Mouse (Mus musculus): ENCODE measurements at regions not wholly inside any gene's neighbourhood (a gene's known extent, or its start where the extent isn't known, plus 50 kb on each side); places are given as distances from the start of the nearest gene placed in this dataset.

DNA sequence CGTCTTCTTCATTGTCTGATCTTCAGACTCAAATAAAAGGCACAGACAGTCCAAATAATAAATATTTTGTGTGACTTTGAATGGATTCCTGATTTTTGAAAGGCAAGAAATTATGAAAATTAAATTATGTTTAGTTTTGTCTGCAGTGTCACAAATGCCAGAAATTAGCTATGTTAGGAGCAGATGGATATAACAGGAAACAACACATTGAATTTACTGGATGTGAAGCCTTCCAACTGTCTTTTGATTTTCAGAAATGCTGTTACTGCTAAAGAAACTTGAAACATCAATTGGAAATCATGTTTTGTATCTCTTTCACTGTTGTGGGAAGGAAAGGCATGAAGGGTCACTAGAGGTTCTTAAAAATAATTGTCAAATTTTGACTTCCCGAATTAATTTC, 518.8 kb downstream of the Adcyap1 start:
- no peaks in the 10 kb centered on the region for H3K27me3 ChIP-seq (replicated peaks)
- no peaks in the 10 kb centered on the region for H3K79me2 ChIP-seq (replicated peaks; ENCODE audit: control insufficient read depth, extremely low read depth, insufficient read depth, poor library complexity, severe bottlenecking)
- no peaks in the 10 kb centered on the region for H3K36me3 ChIP-seq (replicated peaks in 1 of 2; ENCODE audit: control insufficient read depth in 1 of 2, insufficient read depth in 1 of 2, low read length in 1 of 2)
- H3K9ac ChIP-seq (ENCODE audit: insufficient read depth, low read depth): no peak overlapping the region
- H3K4me1 ChIP-seq (ENCODE audit: control insufficient read depth in 1 of 2, insufficient read depth in 2 of 2): no peaks in the 10 kb centered on the region
- no peak overlapping the region for H3K27ac ChIP-seq (ENCODE audit: insufficient read depth, low read depth)
- dilution Hi-C loops (cut with MboI; ENCODE audit: extremely low pct_ligation_motif_present, extremely low pct_unique_long_range_greater_than_20kb, low sequenced_read_pairs): no loop called here
- in situ Hi-C loops (cut with MboI; ENCODE audit: low pct_ligation_motif_present, low pct_unique_long_range_greater_than_20kb, low sequenced_read_pairs): no loop called here
- no peak overlapping the region for H3K4me2 ChIP-seq (ENCODE audit: insufficient read depth, low read depth, poor library complexity, severe bottlenecking)
- H3K4me3 ChIP-seq (replicated peaks in 1 of 3; ENCODE audit: low read depth in 2 of 3, low read length in 2 of 3, poor library complexity in 1 of 3): no peak overlapping the region
- H3K9me3 ChIP-seq (replicated peaks; ENCODE audit: low read length): peaks cover 9% of the 10 kb centered on the region
- DNase-seq (ENCODE audit: extremely low read depth): no peak
- TF ChIP-seq JUND (conservative IDR thresholded peaks at IDR 0.05; ENCODE audit: low read depth, low read length): no peak
- no peak for TF ChIP-seq E2F4 (IDR thresholded peaks at IDR 0.05; ENCODE audit: insufficient replicate concordance, low read depth, low read length)
- TF ChIP-seq SMC3 (IDR thresholded peaks at IDR 0.05; ENCODE audit: low read depth, low read length): no peak

DNA sequence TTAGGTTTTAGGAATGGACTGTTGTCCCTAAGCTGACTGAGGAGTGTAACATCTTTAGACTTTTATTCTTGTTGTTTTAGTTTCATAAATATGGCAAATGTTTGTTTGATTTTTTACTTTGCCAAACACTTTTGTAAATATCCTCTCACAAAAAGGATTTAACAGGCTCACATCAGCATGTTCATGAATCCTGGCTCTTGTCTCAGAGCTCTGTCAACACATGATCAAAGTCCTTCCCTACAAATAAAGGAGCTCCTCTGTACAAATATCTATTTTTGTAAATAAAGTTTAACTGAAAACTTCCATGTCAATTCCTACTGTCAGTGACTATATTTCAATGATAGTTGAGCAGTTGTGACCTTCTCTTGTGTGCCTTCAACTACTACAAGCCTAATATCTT, 542.5 kb downstream of the Adcyap1 start:
- no peak for DNase-seq (ENCODE audit: extremely low read depth)
- dilution Hi-C loops (cut with MboI; ENCODE audit: extremely low pct_ligation_motif_present, extremely low pct_unique_long_range_greater_than_20kb, low sequenced_read_pairs): no loop called here
- Histone ChIP-seq H3K79me2 (replicated peaks; ENCODE audit: control insufficient read depth, extremely low read depth, insufficient read depth, poor library complexity, severe bottlenecking) (no peaks in the 10 kb centered on the region), H3K36me3 (replicated peaks in 1 of 2; ENCODE audit: control insufficient read depth in 1 of 2, insufficient read depth in 1 of 2, low read length in 1 of 2) (no peaks in the 10 kb centered on the region), H3K9ac (ENCODE audit: insufficient read depth, low read depth) (no peak overlapping the region), H3K9me3 (replicated peaks; ENCODE audit: low read length) (peaks cover 9% of the 10 kb centered on the region), H3K4me1 (ENCODE audit: control insufficient read depth in 1 of 2, insufficient read depth in 2 of 2) (no peaks in the 10 kb centered on the region), H3K27ac (ENCODE audit: insufficient read depth, low read depth) (no peak overlapping the region), H3K4me3 (replicated peaks in 1 of 3; ENCODE audit: low read depth in 2 of 3, low read length in 2 of 3, poor library complexity in 1 of 3) (no peak overlapping the region), H3K27me3 (replicated peaks) (no peaks in the 10 kb centered on the region), H3K4me2 (ENCODE audit: insufficient read depth, low read depth, poor library complexity, severe bottlenecking) (no peak overlapping the region)
- in situ Hi-C loops (cut with MboI; ENCODE audit: low pct_ligation_motif_present, low pct_unique_long_range_greater_than_20kb, low sequenced_read_pairs): no loop called here
- TF ChIP-seq MAFK (IDR thresholded peaks at IDR 0.05; ENCODE audit: insufficient replicate concordance, low read length) (no peak), ZNF384 (IDR thresholded peaks at IDR 0.05; ENCODE audit: low read depth, low read length) (no peak), USF1 (IDR thresholded peaks at IDR 0.05; ENCODE audit: low read depth, low read length) (no peak), MAZ (IDR thresholded peaks at IDR 0.05; ENCODE audit: low read depth, low read length) (no peak), SIN3A (IDR thresholded peaks at IDR 0.05; ENCODE audit: low read length) (no peak), USF2 (conservative IDR thresholded peaks at IDR 0.05; ENCODE audit: low read depth, low read length) (no peak), POLR2A (IDR thresholded peaks at IDR 0.05; ENCODE audit: low read depth, low read length) (no peak), JUND (conservative IDR thresholded peaks at IDR 0.05; ENCODE audit: low read depth, low read length) (no peak), JUN (IDR thresholded peaks at IDR 0.05; ENCODE audit: insufficient read depth, low read depth, low read length) (no peak), BHLHE40 (IDR thresholded peaks at IDR 0.05; ENCODE audit: low read depth, low read length) (no peak), TBP (conservative IDR thresholded peaks at IDR 0.05; ENCODE audit: low read depth, low read length) (no peak), ETS1 (conservative IDR thresholded peaks at IDR 0.05; ENCODE audit: low read depth, low read length) (no peak), CHD2 (IDR thresholded peaks at IDR 0.05; ENCODE audit: low read length) (no peak), ZKSCAN1 (IDR thresholded peaks at IDR 0.05; ENCODE audit: borderline replicate concordance, low read depth, low read length) (no peak), E2F4 (IDR thresholded peaks at IDR 0.05; ENCODE audit: insufficient replicate concordance, low read depth, low read length) (no peak), CHD1 (IDR thresholded peaks at IDR 0.05; ENCODE audit: low read depth, low read length) (no peak)
